Mouse (Mus musculus) embryonic facial prominence, embryonic 12.5 days (tissue): ENCODE measurements around the gene Whamm. TPM values are rescaled to one million over a fixed set of nuclear protein-coding genes. Genes with fewer than 3 reads are reported as not detected.

ENCODE experiments used
- ATAC-seq: fragments of 200-750 bp; cut with Nextera tagmentation; 2 replicates; pipeline ENCODE4 v1.8.0; 2017; ENCODE audit not compliant: insufficient number of reproducible peaks, insufficient read depth, low FRiP score, low TSS enrichment
- H3K27ac ChIP-seq: fragments of 300-500 bp; sonication (generic); 2 replicates; pipeline ENCODE4 v1.5.1; 2016; ENCODE audit warnings: mild to moderate bottlenecking
- H3K27me3 ChIP-seq: fragments of 300-500 bp; sonication (generic); 2 replicates; pipeline ENCODE4 v1.6.1; 2016; ENCODE audit warnings: mild to moderate bottlenecking, moderate library complexity
- H3K36me3 ChIP-seq: fragments of 300-500 bp; sonication (generic); 2 replicates; pipeline ENCODE4 v1.6.1; 2016; ENCODE audit warnings: mild to moderate bottlenecking
- H3K4me1 ChIP-seq: fragments of 300-500 bp; sonication (generic); 2 replicates; pipeline ENCODE4 v1.6.1; 2016
- H3K4me2 ChIP-seq: fragments of 300-500 bp; sonication (generic); replicated peaks from 2 replicates; pipeline ENCODE4 v1.6.1; 2016; ENCODE audit warnings: mild to moderate bottlenecking, moderate library complexity
- H3K4me3 ChIP-seq: fragments of 300-500 bp; sonication (generic); 2 replicates; pipeline ENCODE4 v1.5.1; 2016; ENCODE audit warnings: mild to moderate bottlenecking
- H3K9ac ChIP-seq: fragments of 300-500 bp; sonication (generic); 2 replicates; pipeline ENCODE4 v1.6.1; 2016; ENCODE audit warnings: mild to moderate bottlenecking, moderate library complexity
- H3K9me3 ChIP-seq: fragments of 300-500 bp; sonication (generic); 2 replicates; pipeline ENCODE4 v1.6.1; 2016; ENCODE audit warnings: mild to moderate bottlenecking, moderate library complexity
- WGBS: fragments of 180-500 bp; shearing (Covaris S2); methylation state at CpG from one replicate; pipeline ENCODE4 v1.1.7; 2016; 5-methylcytosine and 5-hydroxymethylcytosine counted together
- polyA plus RNA-seq: library from polyadenylated mRNA; unstranded; fragments of >200 nt; fragmentation: Nextera tagmentation; extraction: Ambion mirVana; gene quantifications from 2 replicates; pipeline ENCODE4 v1.2.1, GENCODE M21; 2016

Gene Whamm
- polyA plus RNA-seq, 1 experiment from 2014 or later: 5.7 TPM

DNA sequence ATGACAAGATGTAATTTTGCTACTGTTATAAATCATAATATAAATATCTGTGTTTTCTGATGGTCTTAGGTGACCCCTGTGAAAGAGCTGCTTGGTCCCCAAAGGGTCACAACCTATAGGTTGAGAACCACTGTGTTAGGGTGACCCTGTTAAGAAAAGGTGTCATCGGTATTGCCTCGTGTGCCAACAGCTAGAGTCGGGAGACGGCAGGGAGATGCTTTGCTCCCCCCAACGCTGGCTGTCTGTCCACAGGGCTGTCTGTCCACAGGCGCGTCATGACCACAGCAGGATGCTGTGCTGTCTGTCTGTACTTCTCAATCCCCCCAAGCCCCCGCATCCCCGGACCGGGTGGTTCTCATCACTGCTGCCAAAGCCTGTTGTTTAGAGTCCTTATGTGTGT, 4.5 kb downstream of the Whamm start:
- Histone ChIP-seq H3K4me2 (no peak overlapping the region), H3K36me3 (peaks cover 9% of the 10 kb centered on the region), H3K9ac (no peak overlapping the region), H3K4me3 (no peak overlapping the region), H3K27ac (no peak overlapping the region), H3K4me1 (peaks cover 9% of the 10 kb centered on the region; the same call in 1 of the 2 replicates), H3K9me3 (no peaks in the 10 kb centered on the region), H3K27me3 (no peaks in the 10 kb centered on the region)
- ATAC-seq: no peak
- 96% methylated on average over 10 of the region's 10 CpGs for WGBS

DNA sequence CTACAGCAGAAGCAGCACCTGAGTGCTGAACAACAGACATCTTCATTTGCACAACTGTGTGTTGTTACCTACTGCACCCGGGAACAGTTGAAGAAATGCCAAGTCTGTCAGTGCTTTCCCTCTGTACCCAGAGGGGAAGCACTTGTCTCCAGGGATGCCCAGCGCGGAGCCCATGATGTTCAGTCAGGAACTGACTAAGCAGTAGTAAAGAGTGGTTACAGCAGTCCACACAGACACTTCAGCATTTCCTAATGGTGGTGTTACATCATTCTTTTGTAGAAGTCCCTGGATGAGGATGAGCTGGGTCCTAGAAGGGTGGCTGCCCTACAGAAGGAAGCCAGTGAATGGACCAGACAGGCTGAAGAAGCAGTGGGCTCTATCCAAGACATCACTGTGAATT, 6.8 kb downstream of the Whamm start:
- WGBS: 93% methylated on average over 3 of the region's 3 CpGs
- no peak overlapping the region for H3K4me3 ChIP-seq
- H3K4me2 ChIP-seq: no peak overlapping the region
- H3K9ac ChIP-seq: no peak overlapping the region
- H3K9me3 ChIP-seq: no peaks in the 10 kb centered on the region
- H3K27ac ChIP-seq: no peak overlapping the region
- H3K4me1 ChIP-seq: peaks cover under 1% of the 10 kb centered on the region; the same call in 1 of the 2 replicates
- no peaks in the 10 kb centered on the region for H3K27me3 ChIP-seq
- H3K36me3 ChIP-seq: peaks cover 9% of the 10 kb centered on the region
- no peak for ATAC-seq

DNA sequence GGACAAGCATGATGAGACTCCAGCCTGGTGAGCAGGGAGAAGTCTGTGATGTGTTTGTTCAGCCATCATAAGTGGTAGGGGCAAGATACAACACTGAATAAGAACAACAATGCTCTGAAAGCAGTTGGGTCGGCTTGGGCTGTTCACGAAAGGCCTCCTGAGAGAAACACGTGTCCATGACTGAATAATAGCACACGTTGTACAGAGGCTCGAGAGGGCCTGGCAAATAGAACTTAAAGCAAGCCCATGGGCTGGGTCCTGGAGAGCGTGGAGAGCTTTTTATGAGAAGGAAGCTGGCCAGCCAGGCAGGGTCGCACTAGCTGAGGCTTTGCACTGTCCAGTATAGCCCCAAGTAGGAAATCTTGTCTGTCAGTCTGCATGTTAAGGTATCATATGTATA, 7.3 kb downstream of the Whamm start:
- WGBS: 89% methylated on average over 7 of the region's 7 CpGs
- H3K4me1 ChIP-seq: no peaks in the 10 kb centered on the region
- no peak overlapping the region for H3K4me2 ChIP-seq
- ATAC-seq: no peak
- H3K27me3 ChIP-seq: no peaks in the 10 kb centered on the region
- no peak overlapping the region for H3K9ac ChIP-seq
- H3K4me3 ChIP-seq: no peak overlapping the region
- no peaks in the 10 kb centered on the region for H3K9me3 ChIP-seq
- peaks cover 9% of the 10 kb centered on the region for H3K36me3 ChIP-seq
- no peak overlapping the region for H3K27ac ChIP-seq

DNA sequence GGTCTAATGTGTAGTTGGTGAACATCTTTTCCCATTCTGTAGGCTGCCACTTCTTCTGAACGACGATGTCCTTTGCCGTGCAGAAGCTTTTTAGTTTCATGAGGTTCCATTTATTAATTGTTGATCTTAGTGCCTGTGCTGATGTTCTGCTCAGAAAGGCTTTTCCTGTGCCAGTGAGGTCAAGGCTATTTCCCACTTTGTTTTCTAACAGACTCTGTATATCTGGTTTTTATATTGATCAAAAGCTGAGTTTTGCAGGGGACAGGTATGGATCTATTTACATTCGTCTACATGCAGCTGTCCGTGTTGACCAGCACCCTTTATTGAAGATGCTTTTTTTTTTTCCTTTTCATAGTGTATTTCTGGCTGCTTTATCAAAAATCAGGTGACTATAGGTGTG, 8.2 kb downstream of the Whamm start:
- no peaks in the 10 kb centered on the region for H3K27me3 ChIP-seq
- H3K36me3 ChIP-seq: peaks cover 9% of the 10 kb centered on the region
- H3K9ac ChIP-seq: no peak overlapping the region
- H3K4me2 ChIP-seq: no peak overlapping the region
- H3K4me1 ChIP-seq: no peaks in the 10 kb centered on the region
- no peak for ATAC-seq
- no peaks in the 10 kb centered on the region for H3K9me3 ChIP-seq
- WGBS: 94% methylated on average over 5 of the region's 5 CpGs
- no peak overlapping the region for H3K4me3 ChIP-seq
- H3K27ac ChIP-seq: no peak overlapping the region

DNA sequence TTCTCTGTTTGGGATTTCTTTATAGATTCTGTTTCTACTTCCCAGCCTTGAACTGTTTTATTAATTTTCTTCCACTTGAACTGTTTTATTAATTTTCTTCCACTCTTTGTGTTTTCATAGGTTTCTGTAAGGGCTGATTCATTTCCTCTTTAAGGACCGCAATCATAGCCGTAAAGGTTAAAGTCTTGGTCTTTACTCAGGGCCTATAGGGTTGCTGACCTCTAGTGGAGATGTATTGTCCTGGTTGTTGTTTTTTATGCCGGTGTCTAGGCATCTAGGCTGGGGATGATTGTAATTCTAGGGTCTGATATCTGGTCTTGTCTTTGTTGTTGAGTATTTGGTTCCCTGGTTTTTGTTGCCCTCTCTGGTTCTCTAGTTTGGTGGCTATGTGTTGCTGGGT, 12.4 kb downstream of the Whamm start:
- no peak overlapping the region for H3K27ac ChIP-seq
- peaks cover 25% of the 10 kb centered on the region for H3K36me3 ChIP-seq
- ATAC-seq: no peak
- no peaks in the 10 kb centered on the region for H3K4me1 ChIP-seq
- no peaks in the 10 kb centered on the region for H3K27me3 ChIP-seq
- 69% methylated on average over 3 of the region's 3 CpGs for WGBS
- H3K9me3 ChIP-seq: no peaks in the 10 kb centered on the region
- no peak overlapping the region for H3K9ac ChIP-seq
- H3K4me2 ChIP-seq: no peak overlapping the region
- H3K4me3 ChIP-seq: no peak overlapping the region

DNA sequence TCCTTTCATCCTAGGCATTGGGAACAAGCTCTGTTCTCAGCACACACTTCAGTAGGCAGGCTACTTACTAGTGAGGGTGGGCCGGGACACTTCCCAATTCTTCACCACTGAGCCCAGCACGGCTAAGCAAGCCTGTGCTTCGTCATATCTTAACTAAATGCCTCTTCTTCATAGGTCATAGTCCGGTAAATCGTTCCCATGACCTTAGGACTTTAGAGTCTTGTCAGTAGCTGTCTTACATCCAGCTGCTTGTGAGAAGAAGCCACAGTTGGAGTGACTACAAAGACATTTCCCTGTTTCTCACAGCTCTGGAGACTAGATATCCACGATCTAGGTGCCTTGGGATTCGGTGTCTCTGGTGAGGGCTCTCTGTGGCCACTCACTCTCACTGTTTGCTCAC, 14.3 kb downstream of the Whamm start:
- peaks cover 28% of the 10 kb centered on the region for H3K36me3 ChIP-seq
- H3K4me2 ChIP-seq: no peak overlapping the region
- 88% methylated on average over 7 of the region's 7 CpGs for WGBS
- no peak for ATAC-seq
- H3K9me3 ChIP-seq: no peaks in the 10 kb centered on the region
- H3K27me3 ChIP-seq: no peaks in the 10 kb centered on the region
- H3K9ac ChIP-seq: no peak overlapping the region
- no peak overlapping the region for H3K27ac ChIP-seq
- H3K4me3 ChIP-seq: no peak overlapping the region
- no peaks in the 10 kb centered on the region for H3K4me1 ChIP-seq

DNA sequence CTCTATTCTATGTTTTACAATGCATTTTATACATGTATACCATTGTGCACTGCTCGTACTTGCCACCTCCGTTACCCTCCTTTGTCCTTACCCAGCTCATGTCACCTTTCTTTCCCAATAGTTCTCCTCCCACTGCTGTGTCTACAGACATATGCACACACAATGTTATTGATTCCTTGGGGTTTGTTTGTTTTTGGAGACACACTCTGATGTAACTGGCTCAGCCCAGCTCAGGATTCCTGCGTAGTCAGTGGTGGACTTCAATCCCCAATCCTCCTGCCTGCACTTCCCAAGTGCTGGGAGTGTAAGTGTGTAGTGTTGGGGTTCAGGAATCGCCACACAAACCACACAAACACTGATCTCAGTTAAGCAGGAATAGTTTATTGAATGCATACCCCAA, 16.2 kb downstream of the Whamm start:
- H3K27me3 ChIP-seq: no peaks in the 10 kb centered on the region
- no peak overlapping the region for H3K4me3 ChIP-seq
- no peak overlapping the region for H3K9ac ChIP-seq
- no peak overlapping the region for H3K4me2 ChIP-seq
- 84% methylated on average over 4 of the region's 4 CpGs for WGBS
- H3K4me1 ChIP-seq: no peaks in the 10 kb centered on the region
- H3K27ac ChIP-seq: no peak overlapping the region
- no peak for ATAC-seq
- H3K9me3 ChIP-seq: no peaks in the 10 kb centered on the region
- peaks cover 31% of the 10 kb centered on the region for H3K36me3 ChIP-seq

DNA sequence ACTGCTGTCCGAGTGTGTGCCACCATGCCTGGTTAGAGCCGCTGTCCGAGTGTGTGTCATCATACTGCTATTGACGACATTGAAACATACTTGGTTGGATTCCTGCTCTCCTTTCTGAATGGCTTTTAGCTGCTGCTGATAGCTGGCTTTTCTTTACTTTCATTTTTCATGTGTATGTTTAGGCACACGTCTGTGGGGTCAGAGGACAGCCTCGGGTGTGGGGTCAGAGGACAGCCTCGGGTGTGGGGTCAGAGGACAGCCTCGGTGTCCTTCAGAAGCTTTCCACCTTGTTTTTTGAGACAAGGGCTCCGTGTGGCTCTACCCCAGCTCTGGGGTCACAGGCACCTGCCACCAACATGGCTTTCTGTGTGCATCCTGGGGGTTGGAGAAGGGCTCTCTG, 21.6 kb downstream of the Whamm start:
- Histone ChIP-seq H3K9me3 (no peaks in the 10 kb centered on the region), H3K27me3 (no peaks in the 10 kb centered on the region), H3K4me2 (no peak overlapping the region), H3K4me1 (no peaks in the 10 kb centered on the region), H3K9ac (no peak overlapping the region), H3K4me3 (no peak overlapping the region), H3K27ac (no peak overlapping the region), H3K36me3 (peaks cover 31% of the 10 kb centered on the region; the same call in 1 of the 2 replicates)
- 77% methylated on average over 9 of the region's 9 CpGs for WGBS
- no peak for ATAC-seq

DNA sequence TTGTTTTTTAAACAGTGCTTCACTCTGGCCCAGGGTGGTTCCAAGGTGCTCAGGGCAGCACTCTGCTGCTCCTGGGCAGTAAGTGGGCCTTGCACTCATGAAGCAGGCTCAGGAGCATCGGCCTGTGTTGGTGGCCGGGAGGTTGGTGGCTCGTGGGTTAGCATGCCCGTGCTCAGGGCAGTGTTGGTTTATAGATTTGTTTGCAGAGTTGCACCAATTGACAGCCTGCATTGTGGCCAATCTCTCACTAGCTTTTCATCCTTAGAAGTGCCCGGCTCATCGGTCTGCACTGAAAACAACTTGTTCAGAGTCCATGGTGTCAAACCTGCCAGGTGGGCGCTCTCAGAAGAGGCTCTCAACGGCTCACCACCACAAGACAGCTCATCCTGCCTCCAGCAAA, 22.3 kb downstream of the Whamm start:
- WGBS: 92% methylated on average over 8 of the region's 8 CpGs

DNA sequence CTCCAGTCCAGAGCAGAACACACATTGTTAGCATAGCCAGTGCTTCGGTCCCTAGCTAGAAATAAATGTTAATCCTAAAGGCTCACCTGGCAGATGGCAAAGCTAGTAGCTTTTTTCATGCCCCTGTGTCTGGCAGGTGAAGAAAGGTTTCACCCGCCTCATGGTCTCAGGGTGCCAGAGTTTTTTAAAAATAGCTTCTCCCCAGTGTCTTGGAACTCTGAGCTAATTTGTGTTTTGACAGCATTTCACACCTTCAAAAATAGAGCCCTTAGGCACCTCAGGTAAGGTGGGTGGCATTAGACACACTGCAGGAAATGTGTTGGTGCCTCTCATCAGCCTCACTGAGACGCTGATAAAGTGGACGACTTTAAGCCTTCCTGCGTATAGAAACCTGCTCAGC, 24.0 kb downstream of the Whamm start:
- Histone ChIP-seq H3K9me3 (no peaks in the 10 kb centered on the region), H3K27ac (no peak overlapping the region), H3K4me2 (no peak overlapping the region), H3K27me3 (no peaks in the 10 kb centered on the region), H3K36me3 (peaks cover 31% of the 10 kb centered on the region), H3K9ac (no peak overlapping the region), H3K4me1 (no peaks in the 10 kb centered on the region), H3K4me3 (no peak overlapping the region)
- ATAC-seq: no peak
- WGBS: 83% methylated on average over 5 of the region's 5 CpGs

More for the DNA sequence above, 22.3 kb downstream of the Whamm start:
- Histone ChIP-seq H3K9me3 (no peaks in the 10 kb centered on the region), H3K27ac (no peak overlapping the region), H3K27me3 (no peaks in the 10 kb centered on the region), H3K4me1 (no peaks in the 10 kb centered on the region), H3K9ac (no peak overlapping the region), H3K4me2 (no peak overlapping the region), H3K36me3 (peaks cover 34% of the 10 kb centered on the region), H3K4me3 (no peak overlapping the region)
- ATAC-seq: no peak

DNA sequence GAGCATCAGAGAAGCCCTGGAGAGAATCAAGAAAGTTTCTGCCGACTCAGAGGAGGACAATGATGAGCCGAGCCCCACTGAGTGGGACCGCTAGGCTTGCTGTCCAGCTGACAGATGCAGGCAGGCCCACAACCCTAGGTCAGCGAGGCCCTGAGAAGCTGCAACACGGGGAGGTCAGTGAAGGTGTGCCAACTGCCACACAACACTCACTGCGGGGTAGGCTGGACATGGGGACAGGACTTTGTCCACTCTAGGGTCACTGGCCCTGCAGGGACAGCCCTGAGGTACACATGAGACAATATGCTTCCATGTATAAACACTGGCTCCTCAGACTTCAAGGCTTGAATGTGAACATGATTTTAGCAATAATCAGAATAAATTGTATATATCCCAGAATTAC, 25.0 kb downstream of the Whamm start:
- Histone ChIP-seq H3K9ac (no peak overlapping the region), H3K27ac (no peak overlapping the region), H3K4me2 (no peak overlapping the region), H3K4me1 (no peaks in the 10 kb centered on the region), H3K36me3 (peaks cover 31% of the 10 kb centered on the region), H3K27me3 (no peaks in the 10 kb centered on the region), H3K4me3 (no peak overlapping the region), H3K9me3 (no peaks in the 10 kb centered on the region)
- no peak for ATAC-seq
- 82% methylated on average over 6 of the region's 6 CpGs for WGBS

DNA sequence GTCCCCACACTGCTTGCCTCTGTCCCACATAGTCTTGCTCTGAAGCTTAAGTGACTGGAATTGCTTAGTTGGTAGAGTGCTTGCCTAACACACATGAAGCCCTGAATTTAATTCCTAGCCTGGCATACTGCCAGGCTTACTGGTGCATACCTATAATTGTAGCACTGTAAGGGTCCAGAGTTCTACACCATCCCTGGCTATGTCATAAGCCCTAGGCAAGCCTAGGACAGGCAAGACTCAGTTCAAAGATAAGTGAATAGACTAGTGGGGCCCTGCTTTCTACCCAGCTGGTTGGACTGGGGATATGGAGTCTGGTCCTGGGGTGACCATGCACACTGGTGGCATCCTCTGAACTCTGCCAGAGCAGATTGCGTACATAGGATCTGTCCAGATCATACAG, 26.6 kb downstream of the Whamm start:
- Histone ChIP-seq H3K4me1 (no peaks in the 10 kb centered on the region), H3K4me2 (no peak overlapping the region), H3K9ac (no peak overlapping the region), H3K27me3 (no peaks in the 10 kb centered on the region), H3K9me3 (no peaks in the 10 kb centered on the region), H3K36me3 (peaks cover 28% of the 10 kb centered on the region), H3K4me3 (no peak overlapping the region), H3K27ac (no peak overlapping the region)
- WGBS: 100% methylated on average over 1 of the region's 1 CpGs
- no peak for ATAC-seq
